Mouse (Mus musculus) megakaryocyte, embryonic 14.5 days (primary cell): ENCODE data around the gene Rrp1b.

Experiments
- FLI1 ChIP-seq: IDR thresholded peaks from 2 replicates; pipeline ENCODE4 v1.6.1; 2012; ENCODE audit warnings: low read length, inconsistent platforms, mixed read lengths
- GATA1 ChIP-seq: IDR thresholded peaks from 3 replicates; pipeline ENCODE4 v1.6.1; 2012; ENCODE audit warnings: mixed read lengths, low read length, inconsistent platforms, borderline replicate concordance

DNA sequence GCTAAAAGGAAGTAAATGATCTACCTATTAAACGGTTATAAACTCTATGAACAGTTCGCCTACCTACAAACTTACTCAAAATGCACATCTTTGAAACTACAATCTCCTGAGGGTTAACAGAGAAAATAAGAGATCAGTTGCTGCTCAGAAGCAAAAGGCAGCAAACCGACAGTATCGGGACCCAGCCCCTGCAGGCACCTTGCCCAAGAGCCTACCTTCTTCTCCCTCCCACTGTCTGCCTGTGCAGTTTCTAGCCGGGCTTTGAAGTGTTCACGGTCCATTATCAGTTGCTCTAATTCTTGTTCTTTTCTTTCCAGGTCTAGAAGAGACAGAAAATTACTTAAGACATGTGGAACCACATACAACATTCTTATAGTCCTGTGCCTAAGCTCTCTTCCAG lies 13.3 kb upstream of the Rrp1b start:
- TF ChIP-seq GATA1: no peak
- TF ChIP-seq FLI1: no peak
